Mouse (Mus musculus) neural tube, postnatal 0 days (tissue): Measurements from ENCODE around the gene Olfr517. TPM values are rescaled to one million over a fixed set of nuclear protein-coding genes. Genes with fewer than 3 reads are reported as not detected.

ENCODE experiments used
- polyA plus RNA-seq: library from polyadenylated mRNA; unstranded; fragments of >200 nt; fragmentation: Nextera tagmentation; extraction: Ambion mirVana; gene quantifications from 2 replicates; pipeline ENCODE4 v1.2.1, GENCODE M21; 2015

The Olfr517 gene
- polyA plus RNA-seq: not detected in 2 replicates

GRCm38 (mm10) chr7:108872279-108872678, at the start of gene Olfr517:
Gene Olfr517 (minus strand): TSS chr7:108872379.

GRCm38 (mm10) chr7:108894320-108894719, 22.1 kb upstream of the Olfr517 start, which contains the start of gene Olfr519:
Gene Olfr519 (minus strand): TSS chr7:108894420.

GRCm38 (mm10) chr7:108884906-108885305, 12.7 kb upstream of the Olfr517 start, which contains the start of gene Olfr518:
Gene Olfr518 (minus strand): TSS chr7:108885006.

GRCm38 (mm10) chr7:108850429-108850828, 21.8 kb downstream of the Olfr517 start, which contains the start of gene Olfr516:
Gene Olfr516 (minus strand): TSS chr7:108850529.

GRCm38 (mm10) chr7:108825897-108826296, 46.3 kb downstream of the Olfr517 start, which contains the start of gene Olfr514:
Gene Olfr514 (minus strand): TSS chr7:108825997.

Other genes starting within 250 kb of the Olfr517 start
- gene Olfr508, start 242.4 kb downstream of the Olfr517 start, polyA plus RNA-seq: not detected in 2 replicates
- not detected in 2 replicates for gene Olfr509, start 220.5 kb downstream of the Olfr517 start, polyA plus RNA-seq
- gene Olfr510, start 206.0 kb downstream of the Olfr517 start, polyA plus RNA-seq: not detected in 2 replicates
- not detected in 2 replicates for gene Olfr512, start 159.1 kb downstream of the Olfr517 start, polyA plus RNA-seq
- gene Olfr513, start 121.4 kb downstream of the Olfr517 start, polyA plus RNA-seq: not detected in 2 replicates
- not detected in 2 replicates for gene Olfr514, start 46.4 kb downstream of the Olfr517 start, polyA plus RNA-seq
- gene Olfr516, start 21.9 kb downstream of the Olfr517 start, polyA plus RNA-seq: not detected in 2 replicates
- not detected in 2 replicates for gene Olfr518, start 12.6 kb upstream of the Olfr517 start, polyA plus RNA-seq
- gene Olfr519, start 22.0 kb upstream of the Olfr517 start, polyA plus RNA-seq: not detected in 2 replicates
- gene Nlrp10, start 57.8 kb upstream of the Olfr517 start, polyA plus RNA-seq: 0.05 TPM in 1 of 2 replicates, not detected in the other
- gene Eif3f, start 62.0 kb upstream of the Olfr517 start, polyA plus RNA-seq: 87.8 and 88.1 TPM in 2 replicates
- gene Tub, start 78.0 kb upstream of the Olfr517 start, polyA plus RNA-seq: 23.0 and 29.6 TPM in 2 replicates
- 35.2 and 35.6 TPM in 2 replicates for gene Ric3, start 211.0 kb upstream of the Olfr517 start, polyA plus RNA-seq